Mouse (Mus musculus) CH12F3 (cell line): ENCODE results near the gene Tpst2.

Experiments
- in situ Hi-C: fragments of 300-500 bp; cut with MboI; formaldehyde crosslinking; loops from 2 replicates; pipeline ENCODE4 v1.14.3; 2020; ENCODE audit warnings: low sequenced_read_pairs

Tpst2 gene

GRCm38 (mm10) chr5:112276267-112276873 is at the start of gene Tpst2:
Gene Tpst2 (plus strand): TSS chr5:112276691.
- in situ Hi-C loops, result no loop called here

- in situ Hi-C loops, result no loop called here
Observed at GRCm38 (mm10) chr5:112227354-112227753, 49.1 kb upstream of the Tpst2 start.

- in situ Hi-C loops, result no loop called here
Observed at GRCm38 (mm10) chr5:112227898-112228239, 48.6 kb upstream of the Tpst2 start.

GRCm38 (mm10) chr5:112228240-112229076 is 48.0 kb upstream of the Tpst2 start:
- in situ Hi-C loops, result no loop called here

GRCm38 (mm10) chr5:112235806-112236205 is 40.7 kb upstream of the Tpst2 start:
- in situ Hi-C loops, result loop anchor here (10.0 kb wide), 1 partner anchor 189 kb away; no protein-coding TSS in a partner anchor

GRCm38 (mm10) chr5:112236631-112237030 is 39.9 kb upstream of the Tpst2 start:
- in situ Hi-C loops, result loop anchor here (10.0 kb wide), 1 partner anchor 188 kb away; no protein-coding TSS in a partner anchor

GRCm38 (mm10) chr5:112237439-112237838 is 39.1 kb upstream of the Tpst2 start:
- in situ Hi-C loops, result loop anchor here (10.0 kb wide), 1 partner anchor 187 kb away; no protein-coding TSS in a partner anchor

GRCm38 (mm10) chr5:112237866-112238570 is 38.5 kb upstream of the Tpst2 start:
- in situ Hi-C loops, result loop anchor here (10.0 kb wide), 1 partner anchor 187 kb away; no protein-coding TSS in a partner anchor

- in situ Hi-C loops, result loop anchor here (10.0 kb wide), 1 partner anchor 186 kb away; no protein-coding TSS in a partner anchor
Observed at GRCm38 (mm10) chr5:112238781-112239482, 37.6 kb upstream of the Tpst2 start.

GRCm38 (mm10) chr5:112240761-112241160 is 35.7 kb upstream of the Tpst2 start:
- in situ Hi-C loops, result loop anchor here (10.0 kb wide), 1 partner anchor 84 kb away; the partner anchor contains the start of gene Tfip11

- in situ Hi-C loops, result loop anchor here (10.0 kb wide), 1 partner anchor 83 kb away; the partner anchor contains the start of gene Tfip11
Observed at GRCm38 (mm10) chr5:112241849-112242248, 34.6 kb upstream of the Tpst2 start.

- in situ Hi-C loops, result loop anchor here (10.0 kb wide), 1 partner anchor 82 kb away; the partner anchor contains the start of gene Tfip11
Observed at GRCm38 (mm10) chr5:112242361-112242778, 34.1 kb upstream of the Tpst2 start.

GRCm38 (mm10) chr5:112243041-112243440 is 33.5 kb upstream of the Tpst2 start:
- in situ Hi-C loops, result loop anchor here (10.0 kb wide), 1 partner anchor 82 kb away; the partner anchor contains the start of gene Tfip11

- in situ Hi-C loops, result loop anchor here (10.0 kb wide), 1 partner anchor 81 kb away; the partner anchor contains the start of gene Tfip11
Observed at GRCm38 (mm10) chr5:112243539-112244274, 32.8 kb upstream of the Tpst2 start.

GRCm38 (mm10) chr5:112244275-112244562 is 32.3 kb upstream of the Tpst2 start:
- in situ Hi-C loops, result loop anchor here (10.0 kb wide), 1 partner anchor 81 kb away; the partner anchor contains the start of gene Tfip11

GRCm38 (mm10) chr5:112244890-112245615 is 31.4 kb upstream of the Tpst2 start:
- in situ Hi-C loops, result loop anchor here (10.0 kb wide), 1 partner anchor 80 kb away; the partner anchor contains the start of gene Tfip11

GRCm38 (mm10) chr5:112247399-112247798 is 29.1 kb upstream of the Tpst2 start:
- in situ Hi-C loops, result loop anchor here (10.0 kb wide), 1 partner anchor 77 kb away; the partner anchor contains the start of gene Tfip11

GRCm38 (mm10) chr5:112249106-112249505 is 27.4 kb upstream of the Tpst2 start:
- in situ Hi-C loops, result loop anchor here (10.0 kb wide), 1 partner anchor 76 kb away; the partner anchor contains the start of gene Tfip11

- in situ Hi-C loops, result no loop called here
Observed at GRCm38 (mm10) chr5:112252400-112252799, 24.1 kb upstream of the Tpst2 start, which contains the start of gene Cryba4. Gene Cryba4 (minus strand): TSS chr5:112252518.
